Mouse (Mus musculus) B cell, adult (primary cell): Measurements from ENCODE around the gene Krtap27-1. TPM values are rescaled to one million over a fixed set of nuclear protein-coding genes. Genes with fewer than 3 reads are reported as not detected.

ENCODE experiments used
- total RNA-seq: library from RNA; stranded (reverse); gene quantifications from 4 replicates; pipeline ENCODE4 v1.2.4, GENCODE M21; 2023; ENCODE audit not compliant: inconsistent age

Gene Krtap27-1
- not detected in 4 replicates for total RNA-seq

GRCm38 (mm10) chr16:88671571-88671970 is at the start of gene Krtap27-1:
TSS of gene Krtap27-1 (minus strand) at chr16:88671671.

GRCm38 (mm10) chr16:88707496-88708012 is 36.1 kb upstream of the Krtap27-1 start, which contains the start of gene 2310061N02Rik:
TSS of gene 2310061N02Rik (minus strand) at chr16:88707962.

GRCm38 (mm10) chr16:88647358-88647846 is 24.1 kb downstream of the Krtap27-1 start, which contains the start of gene Krtap26-1:
TSS of gene Krtap26-1 (minus strand) at chr16:88647796.

GRCm38 (mm10) chr16:88627566-88627965 is 43.9 kb downstream of the Krtap27-1 start, which contains the start of gene 2310079G19Rik:
TSS of gene 2310079G19Rik (minus strand) at chr16:88627666.

Other genes with a start within 250 kb of the Krtap27-1 start
- gene Cldn17, start 164.7 kb downstream of the Krtap27-1 start, total RNA-seq = not detected in 4 replicates
- gene Cldn8, start 108.5 kb downstream of the Krtap27-1 start, total RNA-seq = not detected in 4 replicates
- gene Krtap24-1, start 59.4 kb downstream of the Krtap27-1 start, total RNA-seq = not detected in 4 replicates
- not detected in 4 replicates for gene 2310079G19Rik, start 44.0 kb downstream of the Krtap27-1 start, total RNA-seq
- gene Krtap26-1, start 23.9 kb downstream of the Krtap27-1 start, total RNA-seq = not detected in 4 replicates
- not detected in 4 replicates for gene 2310061N02Rik, start 36.3 kb upstream of the Krtap27-1 start, total RNA-seq
- not detected in 4 replicates for gene Krtap13-1, start 57.2 kb upstream of the Krtap27-1 start, total RNA-seq
- not detected in 4 replicates for gene Krtap13, start 80.0 kb upstream of the Krtap27-1 start, total RNA-seq
- not detected in 4 replicates for gene 2310034C09Rik, start 87.2 kb upstream of the Krtap27-1 start, total RNA-seq
- gene 2310057N15Rik, start 102.5 kb upstream of the Krtap27-1 start, total RNA-seq = not detected in 4 replicates
- gene Gm5965, start 106.2 kb upstream of the Krtap27-1 start, total RNA-seq = not detected in 4 replicates
- gene Gm20741, start 140.5 kb upstream of the Krtap27-1 start, total RNA-seq = not detected in 4 replicates
- gene Krtap15, start 148.5 kb upstream of the Krtap27-1 start, total RNA-seq = not detected in 4 replicates
- not detected in 4 replicates for gene Krtap14, start 154.5 kb upstream of the Krtap27-1 start, total RNA-seq
- not detected in 4 replicates for gene Krtap19-1, start 197.7 kb upstream of the Krtap27-1 start, total RNA-seq
- not detected in 4 replicates for gene Krtap19-2, start 202.6 kb upstream of the Krtap27-1 start, total RNA-seq
- gene Krtap19-3, start 206.4 kb upstream of the Krtap27-1 start, total RNA-seq = not detected in 4 replicates
- not detected in 4 replicates for gene Krtap19-4, start 213.4 kb upstream of the Krtap27-1 start, total RNA-seq
- gene Krtap19-5, start 224.8 kb upstream of the Krtap27-1 start, total RNA-seq = not detected in 4 replicates